Mouse (Mus musculus) C2C12 (cell line): ENCODE data around the gene Pus1. TPM values are rescaled to one million over a fixed set of nuclear protein-coding genes. Genes with fewer than 3 reads are reported as not detected.

Source experiments
- H3K27me3 ChIP-seq: one replicate; pipeline ENCODE4 v1.6.1; 2011; ENCODE audit not compliant: control insufficient read depth, insufficient read depth, insufficient read length
- H3K36me3 ChIP-seq: one replicate; pipeline ENCODE4 v1.6.1; 2011; ENCODE audit not compliant: control insufficient read depth, insufficient read depth
- H3K4me3 ChIP-seq: one replicate; pipeline ENCODE4 v1.5.1; 2011; ENCODE audit warnings: mild to moderate bottlenecking, control low read depth; ENCODE audit not compliant: poor library complexity, insufficient read depth, severe bottlenecking
- H3K79me2 ChIP-seq: one replicate; pipeline ENCODE4 v1.6.1; 2011; ENCODE audit not compliant: control insufficient read depth, insufficient read depth
- H3K79me3 ChIP-seq: one replicate; pipeline ENCODE4 v1.6.1; 2011; ENCODE audit warnings: low read depth, control low read depth
- H3ac ChIP-seq: one replicate; pipeline ENCODE3; 2011; ENCODE audit warnings: low read depth; ENCODE audit not compliant: control insufficient read depth, insufficient read length
- CEBPB ChIP-seq: IDR thresholded peaks from one replicate; pipeline ENCODE4 v1.6.1; 2011; ENCODE audit warnings: low read depth, mild to moderate bottlenecking, control low read depth, moderate library complexity
- CTCF ChIP-seq: IDR thresholded peaks from one replicate; pipeline ENCODE4 v1.5.1; 2011; ENCODE audit not compliant: control insufficient read depth, insufficient read depth, insufficient read length
- FOSL1 ChIP-seq: IDR thresholded peaks from one replicate; pipeline ENCODE4 v1.8.0; 2011; ENCODE audit warnings: mild to moderate bottlenecking, low read length; ENCODE audit not compliant: poor library complexity, insufficient read depth, severe bottlenecking
- MAX ChIP-seq: IDR thresholded peaks from one replicate; pipeline ENCODE4 v1.6.1; 2011; ENCODE audit warnings: mild to moderate bottlenecking, control low read depth
- MYOD1 ChIP-seq: IDR thresholded peaks from one replicate; pipeline ENCODE4 v1.6.1; 2011; ENCODE audit warnings: low read depth; ENCODE audit not compliant: control insufficient read depth, insufficient read length
- MYOG ChIP-seq: IDR thresholded peaks from one replicate; pipeline ENCODE4 v1.6.1; 2011; ENCODE audit not compliant: control insufficient read depth, insufficient read length; ENCODE audit errors: extremely low read depth
- USF1 ChIP-seq: IDR thresholded peaks from one replicate; pipeline ENCODE4 v1.6.1; 2011; ENCODE audit warnings: low read depth, mild to moderate bottlenecking, control low read depth, moderate library complexity
- polyA plus RNA-seq: library from polyadenylated mRNA; unstranded; fragments of >200 nt; fragmentation: generic; extraction: Trizol; gene quantifications from one replicate; pipeline ENCODE4 v1.2.1, GENCODE M21; 2012; ENCODE audit warnings: missing spikeins

Pus1 gene
- polyA plus RNA-seq, 1 experiment: 62.3 TPM

- no peak overlapping the region for H3K4me3 ChIP-seq
- peaks cover 72% of the 10 kb centered on the region for H3K36me3 ChIP-seq
- no peaks in the 10 kb centered on the region for H3K27me3 ChIP-seq
- H3K79me2 ChIP-seq: no peaks in the 10 kb centered on the region
- H3K79me3 ChIP-seq: no peaks in the 10 kb centered on the region
- H3ac ChIP-seq: no peak overlapping the region
- no peak for TF ChIP-seq FOSL1
- no peak for TF ChIP-seq CTCF
- no peak for TF ChIP-seq CEBPB
- TF ChIP-seq USF1: no peak
- no peak for TF ChIP-seq MYOG
- no peak for TF ChIP-seq MYOD1
- no peak for TF ChIP-seq MAX
Measured at GRCm38 (mm10) chr5:110735606-110736005, 44.9 kb downstream of the Pus1 start.

- H3K36me3 ChIP-seq: peaks cover 74% of the 10 kb centered on the region
- no peak overlapping the region for H3K4me3 ChIP-seq
- no peaks in the 10 kb centered on the region for H3K79me2 ChIP-seq
- no peaks in the 10 kb centered on the region for H3K79me3 ChIP-seq
- no peaks in the 10 kb centered on the region for H3K27me3 ChIP-seq
- TF ChIP-seq CTCF: no peak
- no peak overlapping the region for H3ac ChIP-seq
Measured at GRCm38 (mm10) chr5:110733231-110733823, 47.1 kb downstream of the Pus1 start.

GRCm38 (mm10) chr5:110731227-110731626 lies 49.2 kb downstream of the Pus1 start:
- H3ac ChIP-seq: no peak overlapping the region
- H3K79me2 ChIP-seq: no peaks in the 10 kb centered on the region
- no peaks in the 10 kb centered on the region for H3K79me3 ChIP-seq
- no peaks in the 10 kb centered on the region for H3K27me3 ChIP-seq
- no peak overlapping the region for H3K4me3 ChIP-seq
- no peak for TF ChIP-seq MYOD1
- peaks cover 77% of the 10 kb centered on the region for H3K36me3 ChIP-seq

- peaks cover 80% of the 10 kb centered on the region for H3K36me3 ChIP-seq
- H3K27me3 ChIP-seq: no peaks in the 10 kb centered on the region
- TF ChIP-seq MYOD1: no peak
- TF ChIP-seq FOSL1: no peak
- no peak for TF ChIP-seq MAX
- TF ChIP-seq MYOG: no peak
- TF ChIP-seq CEBPB: no peak
- TF ChIP-seq USF1: no peak
- TF ChIP-seq CTCF: no peak
- H3K79me2 ChIP-seq: no peaks in the 10 kb centered on the region
- no peak overlapping the region for H3K4me3 ChIP-seq
- no peaks in the 10 kb centered on the region for H3K79me3 ChIP-seq
- no peak overlapping the region for H3ac ChIP-seq
Measured at GRCm38 (mm10) chr5:110727850-110728249, 52.6 kb downstream of the Pus1 start.

Other genes with a start within 250 kb of the Pus1 start
- 0.02 TPM for gene Galnt9, start 236.3 kb downstream of the Pus1 start, polyA plus RNA-seq
- 51.7 TPM for gene Noc4l, start 127.2 kb downstream of the Pus1 start, polyA plus RNA-seq
- 14.8 TPM for gene Ddx51, start 127.2 kb downstream of the Pus1 start, polyA plus RNA-seq
- 23.6 TPM for gene Ep400, start 9.9 kb downstream of the Pus1 start, polyA plus RNA-seq
- 13.6 TPM for gene Ulk1, start 29.4 kb upstream of the Pus1 start, polyA plus RNA-seq
- gene Hscb, start 59.1 kb upstream of the Pus1 start, polyA plus RNA-seq: 12.2 TPM
- gene Chek2, start 59.3 kb upstream of the Pus1 start, polyA plus RNA-seq: 8.2 TPM
- 3.4 TPM for gene Ttc28, start 99.1 kb upstream of the Pus1 start, polyA plus RNA-seq